Mouse (Mus musculus) liver, embryonic 15.5 days (tissue): ENCODE measurements around the gene Xpnpep2. TPM values are rescaled to one million over a fixed set of nuclear protein-coding genes. Genes with fewer than 3 reads are reported as not detected.

Experiments
- ATAC-seq: fragments of 200-750 bp; cut with Nextera tagmentation; 2 replicates; pipeline ENCODE4 v1.8.0; 2017; ENCODE audit warnings: moderate number of reproducible peaks, mild to moderate bottlenecking, moderate library complexity; ENCODE audit not compliant: insufficient read depth
- H3K27ac ChIP-seq: fragments of 300-500 bp; sonication (generic); replicated peaks from 2 replicates; pipeline ENCODE4 v1.5.1; 2015; ENCODE audit warnings: mild to moderate bottlenecking, inconsistent platforms
- H3K27me3 ChIP-seq: fragments of 300-500 bp; sonication (generic); 2 replicates; pipeline ENCODE4 v1.6.1; 2015; ENCODE audit warnings: mild to moderate bottlenecking, inconsistent platforms
- H3K36me3 ChIP-seq: fragments of 300-500 bp; sonication (generic); replicated peaks from 2 replicates; pipeline ENCODE4 v1.6.1; 2015; ENCODE audit warnings: moderate library complexity, mild to moderate bottlenecking, inconsistent platforms
- H3K4me1 ChIP-seq: fragments of 300-500 bp; sonication (generic); replicated peaks from 2 replicates; pipeline ENCODE4 v1.6.1; 2015; ENCODE audit warnings: inconsistent platforms
- H3K4me2 ChIP-seq: fragments of 300-500 bp; sonication (generic); 2 replicates; pipeline ENCODE4 v1.6.1; 2015; ENCODE audit warnings: moderate library complexity, mild to moderate bottlenecking, inconsistent platforms
- H3K4me3 ChIP-seq: fragments of 300-500 bp; sonication (generic); replicated peaks from 2 replicates; pipeline ENCODE4 v1.5.1; 2015; ENCODE audit warnings: mild to moderate bottlenecking, inconsistent platforms
- H3K9ac ChIP-seq: fragments of 300-500 bp; sonication (generic); 2 replicates; pipeline ENCODE4 v1.6.1; 2015; ENCODE audit warnings: moderate library complexity, mild to moderate bottlenecking, inconsistent platforms
- H3K9me3 ChIP-seq: fragments of 300-500 bp; sonication (generic); replicated peaks from 2 replicates; pipeline ENCODE4 v1.6.1; 2016; ENCODE audit warnings: inconsistent platforms
- WGBS: fragments of 180-500 bp; shearing (Covaris S2); methylation state at CpG from one replicate; pipeline ENCODE4 v1.1.7; 2015; ENCODE audit warnings: mixed read lengths; ENCODE audit not compliant: insufficient replicate concordance; 5-methylcytosine and 5-hydroxymethylcytosine counted together
- polyA plus RNA-seq: library from polyadenylated mRNA; unstranded; fragments of >200 nt; fragmentation: Nextera tagmentation; extraction: Ambion mirVana; gene quantifications from 2 replicates; pipeline ENCODE4 v1.2.1, GENCODE M21; 2015

Xpnpep2 gene
- polyA plus RNA-seq, 1 experiment from 2014 or later = 0.02 TPM

DNA sequence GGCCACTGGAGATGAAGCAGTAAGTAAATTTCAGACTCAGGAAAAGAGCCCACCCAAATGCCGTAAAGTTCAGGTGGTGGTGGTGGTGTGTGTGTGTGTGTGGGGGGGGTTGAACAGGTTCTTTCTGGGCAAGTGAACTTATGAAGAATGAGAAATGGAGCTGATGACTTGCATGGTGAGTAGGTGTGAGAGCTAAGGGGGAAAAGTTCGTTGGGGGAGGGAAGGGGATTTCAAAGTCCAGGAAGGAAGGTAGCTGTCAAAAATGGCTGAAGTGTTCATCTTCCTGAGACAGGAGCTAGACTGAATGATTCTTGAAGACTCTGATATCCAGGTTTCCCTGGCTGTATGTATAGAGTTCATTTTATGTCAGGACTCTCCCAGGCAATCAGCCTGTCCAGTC is 38.7 kb downstream of the Xpnpep2 start:
- H3K4me1 ChIP-seq = peaks cover 6% of the 10 kb centered on the region; the same call in 1 of the 2 replicates
- ATAC-seq = no peak
- no peak overlapping the region for H3K9ac ChIP-seq
- H3K9me3 ChIP-seq = no peaks in the 10 kb centered on the region
- no peak overlapping the region for H3K27ac ChIP-seq
- peak overlapping the region; percentile 15; the same call in 1 of the 2 replicates for H3K4me2 ChIP-seq
- WGBS = 38% methylated on average over 2 of the region's 2 CpGs
- H3K36me3 ChIP-seq = no peaks in the 10 kb centered on the region
- H3K4me3 ChIP-seq = peak overlapping the region; percentile 33
- no peaks in the 10 kb centered on the region for H3K27me3 ChIP-seq

DNA sequence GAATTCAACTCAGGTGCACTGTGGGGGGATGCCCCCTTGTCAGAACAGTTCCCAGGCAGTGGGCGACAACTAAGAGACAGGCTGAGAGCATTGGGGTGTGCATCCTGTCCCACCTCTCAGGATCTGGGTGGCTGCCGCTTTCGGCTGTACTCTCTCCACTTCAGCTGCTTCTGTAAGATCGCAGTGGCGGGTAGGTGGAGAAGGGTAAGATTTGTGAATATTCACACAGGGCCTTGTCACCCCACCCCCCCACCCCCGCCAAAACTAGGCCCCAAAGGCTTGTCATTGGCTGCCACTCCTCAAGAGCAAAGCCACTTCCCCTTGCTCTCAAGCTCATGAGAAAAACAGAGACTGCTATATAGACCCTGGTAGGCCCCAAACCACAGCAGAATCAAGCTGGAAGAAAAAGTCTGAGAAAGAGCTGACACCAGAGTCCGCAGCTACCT is 39.2 kb downstream of the Xpnpep2 start:
- H3K4me2 ChIP-seq = no peak overlapping the region
- H3K27ac ChIP-seq = no peak overlapping the region
- no peak for ATAC-seq
- no peak overlapping the region for H3K9ac ChIP-seq
- no peaks in the 10 kb centered on the region for H3K36me3 ChIP-seq
- H3K9me3 ChIP-seq = no peaks in the 10 kb centered on the region
- peak overlapping the region; percentile 33 for H3K4me3 ChIP-seq
- peaks cover 9% of the 10 kb centered on the region for H3K4me1 ChIP-seq
- H3K27me3 ChIP-seq = no peaks in the 10 kb centered on the region
- 33% methylated on average over 7 of the region's 7 CpGs for WGBS

GRCm38 (mm10) chrX:48152106-48152505 is 43.6 kb downstream of the Xpnpep2 start:
- H3K36me3 ChIP-seq = no peaks in the 10 kb centered on the region
- H3K27me3 ChIP-seq = no peaks in the 10 kb centered on the region
- H3K9ac ChIP-seq = no peak overlapping the region
- no peak overlapping the region for H3K4me2 ChIP-seq
- no peak overlapping the region for H3K4me3 ChIP-seq
- 53% methylated on average over 7 of the region's 7 CpGs for WGBS
- ATAC-seq = no peak
- peaks cover 22% of the 10 kb centered on the region for H3K4me1 ChIP-seq
- H3K27ac ChIP-seq = no peak overlapping the region
- no peaks in the 10 kb centered on the region for H3K9me3 ChIP-seq

GRCm38 (mm10) chrX:48153414-48153813 is 44.9 kb downstream of the Xpnpep2 start:
- peaks cover 22% of the 10 kb centered on the region for H3K4me1 ChIP-seq
- peak overlapping the region; percentile 30 for H3K4me2 ChIP-seq
- peak; percentile 95 for ATAC-seq
- H3K27ac ChIP-seq = peak overlapping the region; percentile 48
- H3K9me3 ChIP-seq = no peaks in the 10 kb centered on the region
- WGBS = 39% methylated on average over 2 of the region's 2 CpGs
- H3K36me3 ChIP-seq = no peaks in the 10 kb centered on the region
- no peak overlapping the region for H3K9ac ChIP-seq
- no peak overlapping the region for H3K4me3 ChIP-seq
- H3K27me3 ChIP-seq = no peaks in the 10 kb centered on the region

DNA sequence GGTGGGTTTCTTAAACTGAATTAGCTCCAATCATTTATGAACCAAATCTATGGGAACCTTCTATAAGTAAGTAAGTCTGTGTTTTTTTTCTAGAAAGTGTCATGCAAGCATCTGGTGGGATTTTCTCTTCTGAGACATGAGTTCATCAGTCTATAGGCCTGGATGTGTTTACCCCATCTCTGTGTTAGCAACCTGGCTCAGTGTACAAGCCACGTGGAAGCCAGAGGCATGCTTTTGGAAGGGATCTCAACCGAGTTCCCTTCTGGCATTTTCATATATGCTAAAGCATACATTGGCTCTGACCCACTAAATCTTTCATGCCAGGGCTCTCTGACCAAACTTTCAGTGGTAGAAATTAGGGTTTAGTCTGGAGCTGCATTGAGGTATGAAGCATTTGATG is 45.4 kb downstream of the Xpnpep2 start:
- no peak overlapping the region for H3K9ac ChIP-seq
- ATAC-seq = no peak
- H3K4me2 ChIP-seq = peak overlapping the region; percentile 30
- WGBS = 33% methylated on average over 2 of the region's 2 CpGs
- H3K9me3 ChIP-seq = no peaks in the 10 kb centered on the region
- peaks cover 22% of the 10 kb centered on the region for H3K4me1 ChIP-seq
- no peaks in the 10 kb centered on the region for H3K36me3 ChIP-seq
- no peaks in the 10 kb centered on the region for H3K27me3 ChIP-seq
- no peak overlapping the region for H3K4me3 ChIP-seq
- H3K27ac ChIP-seq = peak overlapping the region; percentile 48

DNA sequence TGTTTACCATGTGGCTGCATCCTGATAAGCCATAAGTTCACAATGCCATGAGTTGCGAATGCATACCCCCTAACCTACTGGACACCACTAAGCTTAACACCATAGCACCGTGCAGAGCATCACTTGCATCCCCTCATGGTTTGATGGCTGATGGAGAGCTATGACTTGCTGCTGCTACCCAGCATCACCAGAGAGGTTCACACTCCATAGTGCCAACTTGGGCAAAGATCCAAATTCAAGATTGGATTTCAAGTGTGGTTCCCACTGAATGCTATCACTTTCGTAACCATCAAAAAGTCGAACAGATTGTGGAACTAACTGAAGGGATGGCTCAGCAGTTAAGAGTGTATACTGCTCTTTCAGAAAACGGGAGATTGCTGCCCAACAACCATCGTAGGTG is 47.0 kb downstream of the Xpnpep2 start:
- Histone ChIP-seq H3K4me1 (peaks cover 22% of the 10 kb centered on the region), H3K27ac (no peak overlapping the region), H3K36me3 (no peaks in the 10 kb centered on the region), H3K4me2 (no peak overlapping the region), H3K27me3 (no peaks in the 10 kb centered on the region), H3K9me3 (no peaks in the 10 kb centered on the region), H3K9ac (no peak overlapping the region), H3K4me3 (no peak overlapping the region)
- ATAC-seq = no peak
- 63% methylated on average over 6 of the region's 6 CpGs for WGBS

DNA sequence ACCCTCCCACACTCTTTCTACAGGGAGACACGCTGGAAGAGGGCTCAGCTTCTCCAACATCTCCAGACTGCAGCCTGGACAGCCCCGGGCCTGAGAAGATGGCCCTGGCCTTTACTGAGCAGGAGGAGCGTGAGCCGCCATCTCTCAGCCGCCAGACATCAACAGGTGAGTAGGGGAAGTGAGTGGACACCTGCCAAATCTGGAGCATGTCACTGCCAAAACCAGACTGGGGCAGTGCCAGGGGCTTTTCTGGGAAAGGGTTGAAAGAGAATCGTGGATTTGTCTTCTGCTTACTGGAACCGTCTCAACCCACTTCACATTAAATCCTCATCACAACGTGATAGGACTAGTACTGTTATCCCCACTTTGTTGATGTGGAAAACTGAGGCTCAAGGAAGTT is 48.9 kb downstream of the Xpnpep2 start:
- H3K27me3 ChIP-seq = no peaks in the 10 kb centered on the region
- 74% methylated on average over 8 of the region's 8 CpGs for WGBS
- no peak for ATAC-seq

DNA sequence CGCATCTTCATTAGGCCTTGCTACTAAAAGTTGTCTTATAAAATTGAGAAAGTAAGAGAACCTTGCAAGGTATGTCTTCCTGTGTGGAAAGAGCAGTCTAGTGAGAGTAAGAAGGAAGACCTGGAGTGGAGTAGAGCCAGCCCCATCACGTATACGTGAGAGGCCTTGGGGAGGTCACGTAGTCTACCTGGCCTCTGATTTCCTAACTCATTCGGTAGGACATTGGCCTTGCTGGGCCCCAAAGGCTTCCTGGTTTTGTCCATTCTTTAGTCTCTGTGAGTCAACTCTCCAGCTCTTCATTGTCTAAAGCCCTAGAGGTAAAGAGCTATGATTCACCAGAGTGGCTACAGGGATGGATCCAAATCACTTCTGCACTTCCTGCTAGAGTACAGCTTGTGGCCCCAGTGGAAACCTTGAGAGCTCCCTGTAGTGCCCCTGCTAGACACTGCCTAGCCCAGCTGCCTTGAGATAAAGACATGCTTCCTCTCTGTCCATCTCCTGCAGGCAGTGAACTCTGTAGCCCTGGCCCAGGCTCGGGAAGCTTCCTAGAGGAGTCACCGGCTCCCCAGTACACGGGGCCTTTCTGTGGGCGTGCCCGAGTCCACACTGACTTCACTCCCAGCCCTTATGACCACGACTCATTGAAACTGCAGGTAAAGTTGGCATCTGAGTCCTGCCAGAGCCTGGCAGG is 49.8 kb downstream of the Xpnpep2 start:
- WGBS = 67% methylated on average over 11 of the region's 11 CpGs
- no peaks in the 10 kb centered on the region for H3K36me3 ChIP-seq
- H3K27me3 ChIP-seq = no peaks in the 10 kb centered on the region
- no peaks in the 10 kb centered on the region for H3K9me3 ChIP-seq
- no peak overlapping the region for H3K4me2 ChIP-seq
- no peak overlapping the region for H3K4me3 ChIP-seq
- no peak overlapping the region for H3K27ac ChIP-seq
- H3K4me1 ChIP-seq = peaks cover 13% of the 10 kb centered on the region
- no peak overlapping the region for H3K9ac ChIP-seq
- ATAC-seq = no peak

More for the DNA sequence above, 48.9 kb downstream of the Xpnpep2 start:
- Histone ChIP-seq H3K9me3 (no peaks in the 10 kb centered on the region), H3K4me1 (peaks cover 22% of the 10 kb centered on the region), H3K27ac (no peak overlapping the region), H3K9ac (no peak overlapping the region), H3K36me3 (no peaks in the 10 kb centered on the region), H3K4me2 (no peak overlapping the region), H3K4me3 (no peak overlapping the region)

DNA sequence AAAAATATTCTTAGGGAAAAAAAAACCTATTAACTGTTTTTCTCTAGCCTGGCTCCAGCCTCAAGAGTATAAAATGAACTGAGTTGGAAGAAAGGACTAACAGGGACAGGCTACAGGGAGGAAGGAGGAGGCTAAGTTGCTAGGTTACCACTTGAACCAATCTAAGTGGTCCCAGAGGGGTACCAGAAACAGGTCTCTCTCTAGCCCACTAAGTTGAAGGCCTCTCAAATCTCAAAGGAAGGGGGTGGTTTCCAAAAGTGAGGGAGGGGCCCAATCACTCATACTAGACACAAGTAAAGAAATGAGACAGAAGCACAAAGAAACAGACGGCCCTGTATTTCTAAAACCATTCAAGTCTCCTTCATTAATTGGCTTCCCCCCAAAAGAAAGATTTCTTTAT is 61.4 kb downstream of the Xpnpep2 start:
- Histone ChIP-seq H3K27ac (no peak overlapping the region), H3K36me3 (no peaks in the 10 kb centered on the region), H3K4me2 (no peak overlapping the region), H3K4me1 (no peaks in the 10 kb centered on the region), H3K27me3 (no peaks in the 10 kb centered on the region), H3K9ac (no peak overlapping the region), H3K9me3 (no peaks in the 10 kb centered on the region), H3K4me3 (no peak overlapping the region)
- ATAC-seq = no peak
- WGBS = 67% methylated on average over 1 of the region's 1 CpGs

DNA sequence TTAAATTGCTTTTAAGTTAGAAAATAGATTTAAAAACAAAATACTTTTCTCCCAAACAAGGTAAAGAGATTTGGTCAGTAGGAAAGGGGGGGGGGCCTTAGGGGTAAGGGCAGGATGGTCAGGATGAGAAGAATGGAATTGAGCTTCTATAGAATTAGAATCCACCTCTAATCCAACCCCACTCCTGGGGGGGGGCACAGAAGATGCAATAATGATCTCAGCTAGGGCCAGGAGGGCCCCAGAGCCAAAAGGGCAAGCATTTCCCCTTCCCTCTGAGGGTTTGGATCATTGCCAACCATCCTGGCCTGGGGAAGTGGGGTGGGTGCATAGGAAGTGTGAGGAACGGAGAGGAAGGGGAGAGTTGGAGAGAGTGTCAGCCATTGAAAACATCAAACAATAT is 61.8 kb downstream of the Xpnpep2 start:
- WGBS = 20% methylated on average over 1 of the region's 1 CpGs
- H3K4me3 ChIP-seq = no peak overlapping the region
- H3K9ac ChIP-seq = no peak overlapping the region
- no peaks in the 10 kb centered on the region for H3K27me3 ChIP-seq
- H3K4me1 ChIP-seq = no peaks in the 10 kb centered on the region
- H3K4me2 ChIP-seq = no peak overlapping the region
- H3K27ac ChIP-seq = no peak overlapping the region
- no peak for ATAC-seq
- no peaks in the 10 kb centered on the region for H3K36me3 ChIP-seq
- H3K9me3 ChIP-seq = no peaks in the 10 kb centered on the region

DNA sequence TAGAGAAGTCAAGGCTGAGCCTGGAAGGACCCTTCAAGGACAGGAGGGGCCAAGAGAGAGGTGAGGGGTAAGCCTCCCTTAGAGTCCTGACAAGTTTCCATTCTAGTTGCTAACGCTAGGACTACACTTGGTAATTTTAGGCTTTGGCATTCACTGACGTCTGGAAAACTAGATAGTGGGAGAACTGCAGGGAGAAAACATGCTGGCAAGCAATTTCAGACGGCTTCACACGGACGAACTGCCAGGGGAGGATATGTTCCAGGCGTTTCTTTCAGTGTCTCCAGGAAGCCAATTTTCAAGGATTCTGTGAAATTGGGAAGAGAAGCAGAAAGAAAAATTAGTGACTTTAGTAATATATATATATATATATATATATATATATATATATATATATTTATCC is 73.3 kb downstream of the Xpnpep2 start:
- no peak for ATAC-seq
- Histone ChIP-seq H3K27ac (no peak overlapping the region), H3K4me1 (no peaks in the 10 kb centered on the region), H3K9ac (no peak overlapping the region), H3K4me2 (no peak overlapping the region), H3K36me3 (peaks cover 4% of the 10 kb centered on the region; the same call in 1 of the 2 replicates), H3K27me3 (no peaks in the 10 kb centered on the region), H3K4me3 (no peak overlapping the region), H3K9me3 (no peaks in the 10 kb centered on the region)
- WGBS = 71% methylated on average over 6 of the region's 6 CpGs

- WGBS = 64% methylated on average over 3 of the region's 3 CpGs
- no peak overlapping the region for H3K4me3 ChIP-seq
- no peak overlapping the region for H3K4me2 ChIP-seq
- H3K27ac ChIP-seq = no peak overlapping the region
- no peaks in the 10 kb centered on the region for H3K4me1 ChIP-seq
- no peak for ATAC-seq
- H3K9ac ChIP-seq = no peak overlapping the region
- H3K36me3 ChIP-seq = peaks cover 4% of the 10 kb centered on the region; the same call in 1 of the 2 replicates
- H3K27me3 ChIP-seq = no peaks in the 10 kb centered on the region
- H3K9me3 ChIP-seq = no peaks in the 10 kb centered on the region
These were observed 76.2 kb downstream of the Xpnpep2 start for GRCm38 (mm10) chrX:48184703-48185102.
